ENCODE assay signal across 33 mouse cellular contexts in the genomic region with DNA sequence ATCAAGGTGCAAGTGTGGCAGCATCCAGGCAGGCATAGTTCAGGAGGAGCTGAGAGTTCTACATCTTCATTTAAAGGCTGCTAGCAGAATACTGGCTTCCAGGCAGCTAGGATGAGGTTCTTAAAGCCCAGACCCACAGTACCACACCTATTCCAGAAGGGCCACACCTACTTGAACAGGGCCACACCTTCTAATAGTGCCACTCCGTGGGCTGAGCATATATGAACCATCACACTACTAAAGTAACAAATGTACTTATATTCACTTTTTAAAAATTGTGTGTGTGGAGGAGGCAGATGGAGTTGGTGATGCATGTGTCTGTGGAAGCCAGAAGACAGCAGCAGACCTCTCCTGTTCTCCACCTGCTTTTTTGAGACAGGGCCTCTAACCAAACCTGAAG. TPM values are rescaled to one million over a fixed set of nuclear protein-coding genes. Genes with fewer than 3 reads are reported as not detected.
"Had no signal": no experiment of that assay in that cellular context is flagged by ENCODE, and none has a peak within 500 bp of the region (broad histone marks: within the 10 kb centered on the region; RNA-seq: fewer than 3 reads in every experiment).

No protein-coding gene starts in this region.

- H3K9ac ChIP-seq: limb, embryonic 12.5 days; limb, embryonic 13.5 days; limb, embryonic 15.5 days; liver, embryonic 13.5 days; liver, embryonic 14.5 days; liver, embryonic 15.5 days; liver, postnatal 0 days; lung, embryonic 14.5 days; lung, embryonic 15.5 days; midbrain, embryonic 12.5 days; midbrain, embryonic 13.5 days; midbrain, embryonic 15.5 days; neural tube, embryonic 12.5 days had no signal

- H3K4me1 ChIP-seq: limb, embryonic 10.5 days; limb, embryonic 12.5 days; limb, embryonic 13.5 days; limb, embryonic 15.5 days; lung, embryonic 15.5 days; midbrain, embryonic 10.5 days; midbrain, embryonic 12.5 days; midbrain, embryonic 13.5 days; midbrain, embryonic 15.5 days; neural tube, embryonic 12.5 days had no signal

- H3K9me3 ChIP-seq: limb, embryonic 10.5 days; limb, embryonic 12.5 days; limb, embryonic 13.5 days; limb, embryonic 15.5 days; liver, embryonic 13.5 days; liver, embryonic 15.5 days; lung, embryonic 15.5 days; megakaryocyte, embryonic 14.5 days; midbrain, embryonic 10.5 days; midbrain, embryonic 12.5 days; midbrain, embryonic 13.5 days; midbrain, embryonic 15.5 days; neural tube, embryonic 12.5 days had no signal

- DNase-seq: left cerebral cortex, postnatal 4 days; liver, embryonic 13.5 days; liver, postnatal 0 days; lung, adult 18-20 months; lung, adult 2 months; lung, embryonic 14.5 days; lung, postnatal 10 days; lung, postnatal 14 days; lung, postnatal 36 days; lung, postnatal 4 days; midbrain, embryonic 14.5 days had no signal

- ATAC-seq: liver, postnatal 0 days; lung, postnatal 0 days; midbrain, embryonic 13.5 days; midbrain, embryonic 15.5 days; midbrain, embryonic 16.5 days had no signal

- H3K36me3 ChIP-seq: lung, embryonic 15.5 days had no signal

- H3K27ac ChIP-seq: limb, embryonic 10.5 days; limb, embryonic 12.5 days; limb, embryonic 13.5 days; limb, embryonic 15.5 days; liver, embryonic 13.5 days; liver, embryonic 14.5 days; liver, embryonic 15.5 days; lung, embryonic 15.5 days; macrophage; midbrain, embryonic 10.5 days; midbrain, embryonic 12.5 days; midbrain, embryonic 13.5 days; midbrain, embryonic 15.5 days; neural tube, embryonic 12.5 days had no signal

- H3K4me2 ChIP-seq: limb, embryonic 12.5 days; limb, embryonic 13.5 days; limb, embryonic 15.5 days; liver, embryonic 11.5 days; liver, embryonic 13.5 days; liver, embryonic 15.5 days; lung, embryonic 14.5 days; lung, embryonic 15.5 days; midbrain, embryonic 11.5 days; midbrain, embryonic 12.5 days; midbrain, embryonic 13.5 days; midbrain, embryonic 15.5 days; neural tube, embryonic 12.5 days had no signal

- H3K27me3 ChIP-seq: limb, embryonic 12.5 days; limb, embryonic 13.5 days; limb, embryonic 15.5 days; liver, embryonic 13.5 days; liver, embryonic 15.5 days; lung, embryonic 15.5 days; megakaryocyte, embryonic 14.5 days; midbrain, embryonic 12.5 days; midbrain, embryonic 13.5 days; midbrain, embryonic 15.5 days; neural tube, embryonic 12.5 days had no signal

- H3K4me3 ChIP-seq: limb, embryonic 10.5 days; limb, embryonic 12.5 days; limb, embryonic 13.5 days; limb, embryonic 15.5 days; liver, embryonic 13.5 days; liver, embryonic 15.5 days; lung, embryonic 15.5 days; megakaryocyte, embryonic 14.5 days; midbrain, embryonic 10.5 days; midbrain, embryonic 12.5 days; midbrain, embryonic 13.5 days; midbrain, embryonic 15.5 days; myocyte; neural tube, embryonic 12.5 days had no signal

RNA-seq across cellular contexts. Expression of gene Gm10638, which starts 51.5 kb away (rescaled TPM):
- total RNA-seq: liver, adult 2 months; megakaryocyte, adult 5-6 weeks; monocyte, adult 5-6 weeks had no signal
- polyA plus RNA-seq: macrophage had no signal
